Mouse (Mus musculus) telencephalon, adult 2 months (tissue): ENCODE measurements around the gene Cd34.

Source experiments
- DNase-seq: peaks from one replicate; pipeline ENCODE4 v3.0.0-alpha.2; 2011; ENCODE audit warnings: low read depth, low spot score

Cd34 gene

DNA sequence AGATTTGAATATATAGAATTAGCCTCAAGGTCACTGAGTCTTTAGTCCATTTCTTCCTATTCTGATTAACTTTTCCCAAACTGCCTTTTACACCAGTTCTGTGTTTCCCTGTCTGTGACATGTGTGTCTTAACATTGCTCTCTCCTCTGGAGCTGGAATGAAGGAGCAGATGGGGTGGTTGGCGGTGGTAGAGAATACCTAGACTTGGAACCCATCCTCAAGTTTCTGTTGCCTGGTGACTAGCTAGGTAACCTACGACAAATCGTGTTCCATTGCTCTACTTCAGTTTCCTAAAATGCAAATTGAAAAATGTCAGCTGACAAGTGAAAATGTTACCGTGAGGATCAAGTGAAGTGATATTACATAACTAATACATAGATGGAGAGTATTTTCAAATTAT, 33.4 kb downstream of the Cd34 start:
- peak; percentile 76 for DNase-seq

DNA sequence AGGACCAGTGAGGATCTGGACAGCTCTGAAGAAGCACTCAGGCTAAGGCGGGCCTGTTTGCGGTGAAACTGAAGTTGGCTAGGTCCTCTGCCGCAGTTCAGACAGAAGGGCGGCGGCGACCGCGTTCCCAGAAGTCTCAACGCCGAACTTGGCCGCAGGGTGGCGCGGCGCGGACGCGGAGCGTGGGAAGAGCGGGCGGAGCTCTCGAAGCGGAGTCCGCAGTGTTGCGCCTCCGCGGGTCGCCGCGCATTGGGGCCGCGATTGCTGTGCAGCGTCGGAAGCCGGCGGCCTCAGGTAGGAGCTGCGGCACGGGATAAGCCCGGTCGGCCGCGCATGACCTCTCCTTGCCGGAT, 37.5 kb downstream of the Cd34 start:
- peak; percentile 84 for DNase-seq

DNA sequence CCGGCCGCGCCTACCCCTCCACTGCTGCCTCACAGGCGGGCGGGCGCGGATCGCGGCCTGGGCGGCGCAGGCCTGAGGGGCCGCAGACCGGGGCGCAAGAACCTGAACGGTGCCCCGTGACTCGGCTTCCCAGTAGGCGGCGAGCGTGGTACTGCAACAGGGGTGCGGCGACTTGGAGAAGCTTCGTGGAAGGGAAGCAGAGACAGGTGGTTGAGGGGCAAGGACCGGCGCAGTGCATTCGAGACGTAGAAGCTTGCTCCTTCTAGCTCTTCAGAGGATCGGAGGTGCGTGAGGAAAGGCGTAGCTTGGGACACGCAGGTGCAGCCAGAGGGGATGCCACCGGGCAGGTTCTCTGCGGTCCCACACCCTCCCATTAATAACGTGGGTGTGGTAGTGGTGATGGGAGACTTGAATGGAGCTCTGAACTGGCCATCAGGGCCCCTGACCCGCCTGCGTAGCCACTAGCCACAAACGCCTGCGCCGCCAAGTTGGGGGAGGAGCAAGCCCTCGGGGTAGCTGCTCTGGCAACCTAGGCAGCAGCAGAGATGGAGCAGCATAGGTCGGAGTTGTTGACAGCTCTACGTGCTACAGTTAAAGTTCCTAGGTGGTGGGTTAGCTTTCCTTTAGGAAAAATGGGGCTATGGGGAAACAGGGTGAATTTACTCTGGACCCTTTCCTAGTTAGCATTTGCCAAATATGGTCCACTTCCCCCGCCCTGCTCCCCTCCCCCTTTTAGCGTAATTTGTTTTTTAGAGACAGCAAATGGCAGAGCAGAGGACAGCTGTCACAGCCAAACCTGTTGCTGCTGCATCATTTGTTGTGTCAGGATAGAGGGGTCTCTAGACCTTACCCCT, 38.1 kb downstream of the Cd34 start:
- peak; percentile 61 for DNase-seq

DNA sequence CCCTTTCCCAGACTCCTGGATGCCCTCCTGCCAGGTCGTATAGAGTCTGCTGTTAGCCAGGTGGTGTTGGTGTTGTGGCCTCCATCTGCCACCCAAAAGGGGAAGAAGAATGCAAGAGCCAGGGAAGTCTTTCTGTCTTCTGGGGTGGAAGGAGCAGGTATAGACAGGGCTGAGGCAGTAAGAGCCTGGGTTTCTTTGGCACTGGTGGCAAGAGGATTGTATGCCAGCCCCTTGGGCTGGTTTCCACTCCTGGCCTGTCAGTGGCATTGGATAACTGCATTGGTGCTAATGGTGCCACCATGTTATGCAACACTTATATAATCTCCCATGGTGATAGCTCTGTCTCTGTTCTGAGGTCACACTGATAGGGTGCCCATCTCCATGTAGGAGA, 38.7 kb downstream of the Cd34 start:
- DNase-seq, result peak; percentile 38

DNA sequence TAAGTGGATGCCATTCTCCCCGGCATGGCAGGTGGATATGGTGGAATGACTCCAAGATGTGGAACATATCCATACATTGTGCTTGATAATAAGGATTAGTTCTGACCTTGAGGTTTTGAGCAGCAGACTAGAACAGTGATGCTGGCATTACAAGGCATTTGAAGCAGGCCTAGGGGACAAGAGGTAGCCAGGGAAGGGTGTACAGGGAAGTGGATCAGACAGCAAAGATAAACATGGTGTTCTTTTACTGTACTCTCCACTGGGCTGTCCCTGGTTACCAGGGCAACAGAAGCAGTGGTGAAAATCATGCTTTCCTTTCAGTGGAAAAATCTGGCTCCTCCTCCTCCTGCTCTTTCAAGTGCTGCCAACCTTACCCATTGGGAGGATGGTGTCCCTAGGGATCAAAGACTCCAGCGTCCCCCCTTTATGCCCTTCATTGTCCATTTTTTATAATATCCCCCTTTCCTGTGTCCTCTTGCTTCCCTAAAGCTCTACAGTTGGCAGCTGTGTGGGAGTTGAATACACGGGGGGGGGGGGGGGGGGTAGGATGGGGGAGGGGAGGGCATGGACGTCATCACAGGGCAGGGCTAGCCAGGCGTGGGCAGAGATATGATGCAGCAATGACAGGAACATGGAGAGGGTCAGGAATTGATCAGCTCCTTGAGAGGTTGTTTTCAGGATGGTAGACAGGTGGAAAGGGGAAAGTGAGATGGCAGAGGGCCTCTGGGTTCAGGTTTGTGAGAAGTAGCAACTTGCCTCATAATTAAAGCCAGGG, 39.5 kb downstream of the Cd34 start:
- peak; percentile 81 for DNase-seq

DNA sequence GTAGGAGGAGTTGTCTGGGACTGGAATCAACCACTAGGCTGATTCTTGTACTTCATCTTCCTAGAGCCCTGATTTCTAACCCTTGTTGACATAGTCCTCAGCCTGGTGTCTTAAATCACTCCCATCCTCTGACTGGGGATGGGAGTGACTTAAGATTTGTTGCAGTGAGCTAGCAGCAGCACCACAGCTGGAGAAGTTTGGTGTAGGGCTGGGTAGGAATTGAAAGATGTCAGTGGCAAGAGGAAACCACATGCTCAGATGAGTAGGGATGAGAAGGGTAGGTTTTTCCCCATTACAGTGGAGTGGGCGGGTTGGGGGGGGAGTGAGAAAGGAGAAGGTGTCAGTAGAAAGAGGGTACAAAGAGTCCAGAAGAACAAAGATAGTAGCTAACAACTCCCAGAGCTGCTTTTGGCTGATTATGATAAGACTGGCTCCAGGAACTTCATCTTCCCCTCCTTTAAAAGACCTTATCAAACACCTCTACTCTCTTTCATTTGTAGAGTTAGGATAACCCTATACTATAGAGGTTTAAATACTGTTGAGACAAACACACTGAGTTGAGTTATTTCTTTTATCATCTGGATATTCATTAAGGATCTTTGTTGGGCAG, 42.3 kb downstream of the Cd34 start:
- peak; percentile 22 for DNase-seq

DNA sequence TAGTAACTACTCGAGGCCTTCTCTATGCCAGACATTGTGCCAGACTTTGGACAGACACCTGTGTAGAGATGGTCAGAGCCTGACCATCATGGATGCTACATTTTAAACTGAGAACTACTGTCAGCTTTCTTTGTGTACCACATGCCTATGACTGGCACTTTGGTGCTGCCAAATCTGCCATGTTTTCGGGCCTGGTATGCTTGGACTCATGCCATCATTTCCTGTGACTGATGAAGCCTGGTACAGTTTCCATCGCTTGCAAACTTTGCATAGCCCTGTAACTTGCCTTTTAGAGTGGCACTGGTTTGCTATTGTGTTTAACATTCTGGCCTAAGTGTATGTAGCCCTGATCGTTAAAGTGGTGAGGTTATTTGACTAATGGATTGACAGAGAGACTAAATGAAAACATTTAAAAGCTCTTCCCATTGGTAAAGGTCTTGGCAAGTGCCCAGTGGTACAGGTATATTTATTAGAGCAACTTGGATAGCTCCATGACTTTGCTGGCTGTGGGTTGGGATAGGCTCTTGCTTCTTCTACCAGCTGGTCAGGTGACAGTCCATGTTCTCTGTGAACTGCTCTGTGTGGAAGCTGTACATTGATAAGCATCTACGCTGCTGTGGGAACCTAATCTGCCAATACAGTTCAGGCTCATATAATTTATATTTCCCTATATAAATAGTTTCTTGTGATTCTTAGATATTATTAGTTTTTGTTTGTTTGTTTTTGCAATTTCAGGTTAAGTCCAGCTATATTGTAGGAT, 44.5 kb downstream of the Cd34 start:
- no peak for DNase-seq

DNA sequence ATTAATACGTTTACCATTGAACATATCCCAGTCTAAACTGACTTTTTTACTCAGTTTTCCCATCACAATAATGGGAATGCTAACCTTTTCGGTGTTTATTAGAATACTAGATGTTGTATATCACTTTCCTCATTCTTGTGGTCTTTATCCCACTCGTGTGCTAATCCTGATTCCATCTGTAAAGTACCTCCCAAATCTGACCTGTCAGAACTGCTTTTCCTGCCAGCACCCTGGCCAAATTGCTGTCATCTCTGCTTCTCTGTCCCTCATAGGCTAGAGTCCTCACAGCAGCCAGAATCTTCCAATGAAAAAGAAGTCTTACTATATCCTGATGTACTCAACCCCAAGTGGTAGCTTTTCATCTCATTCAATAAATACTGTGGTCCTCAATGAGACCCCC, 46.3 kb downstream of the Cd34 start:
- no peak for DNase-seq

DNA sequence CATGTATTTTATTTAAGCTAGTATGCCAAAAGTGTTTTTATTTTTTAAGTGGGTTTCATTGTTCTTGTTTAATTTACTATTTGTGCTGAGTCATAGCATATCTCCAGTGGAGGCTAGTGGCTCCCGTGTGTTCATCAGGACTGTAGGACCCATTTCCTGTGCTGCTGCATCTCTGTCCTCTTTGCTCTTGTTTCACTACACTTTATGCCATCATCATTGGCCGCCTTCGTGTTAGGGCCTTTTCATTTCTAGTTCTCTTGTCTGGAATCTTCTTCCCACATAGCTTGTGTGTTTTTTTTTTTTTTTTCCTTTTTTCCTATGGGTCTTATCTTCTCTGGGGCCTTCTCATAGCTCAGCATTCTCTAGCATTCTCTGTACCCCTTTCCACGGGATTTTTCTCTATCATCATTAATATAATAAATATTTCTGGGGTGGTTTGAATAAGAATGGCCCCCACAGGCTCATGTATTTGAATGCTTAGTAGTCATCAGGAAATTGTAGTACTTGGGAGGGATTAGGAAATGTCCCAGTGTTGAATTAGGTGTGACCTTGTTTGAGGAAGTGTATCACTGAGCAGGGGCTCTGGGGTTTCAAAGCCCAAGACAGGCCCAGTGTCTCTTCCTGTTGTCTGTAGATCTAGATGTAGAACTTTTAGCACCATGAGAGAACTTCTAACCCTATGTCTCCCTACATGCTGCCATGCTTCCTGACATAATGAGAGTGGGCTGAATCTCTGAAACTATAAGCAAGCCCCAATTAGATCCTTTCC, 47.0 kb downstream of the Cd34 start:
- no peak for DNase-seq

DNA sequence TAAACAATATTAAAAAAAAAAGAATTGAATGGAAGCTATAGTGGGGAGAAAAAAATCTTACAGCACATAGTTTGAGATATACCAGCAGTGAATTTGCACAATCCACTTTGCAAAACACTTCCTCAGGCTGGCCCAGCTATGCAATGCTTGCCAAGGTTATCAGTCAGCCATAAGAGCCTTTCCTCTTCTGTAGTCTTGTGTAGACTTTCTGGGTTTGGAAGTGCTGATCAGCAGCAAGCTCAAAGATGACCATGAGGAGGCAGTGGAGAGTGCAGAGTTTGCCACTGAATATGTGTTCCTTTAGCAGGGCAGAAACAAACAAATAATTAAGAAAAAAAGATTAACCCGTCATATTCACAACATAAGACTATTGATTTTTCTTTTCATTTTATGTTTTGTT, 50.4 kb downstream of the Cd34 start:
- no peak for DNase-seq

DNA sequence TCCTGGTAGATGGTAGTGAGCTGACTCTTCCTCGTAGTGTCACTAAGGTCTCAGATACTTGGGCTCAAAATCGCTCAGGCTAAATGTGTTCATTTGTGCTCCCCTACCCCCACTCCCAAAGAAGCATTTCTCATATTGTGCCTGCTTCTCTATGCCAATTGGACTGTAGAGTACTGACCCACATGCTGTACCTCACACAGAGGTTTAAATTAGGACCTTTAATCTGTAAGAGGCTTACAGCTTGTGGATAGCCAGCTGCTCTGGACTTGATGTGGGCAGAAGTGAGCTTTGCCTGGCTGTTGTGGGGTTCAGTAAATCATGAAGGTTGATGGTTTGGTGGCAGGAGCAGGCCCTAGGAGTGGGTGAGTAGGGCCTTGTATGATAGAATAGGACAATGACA, 52.4 kb downstream of the Cd34 start:
- no peak for DNase-seq

DNA sequence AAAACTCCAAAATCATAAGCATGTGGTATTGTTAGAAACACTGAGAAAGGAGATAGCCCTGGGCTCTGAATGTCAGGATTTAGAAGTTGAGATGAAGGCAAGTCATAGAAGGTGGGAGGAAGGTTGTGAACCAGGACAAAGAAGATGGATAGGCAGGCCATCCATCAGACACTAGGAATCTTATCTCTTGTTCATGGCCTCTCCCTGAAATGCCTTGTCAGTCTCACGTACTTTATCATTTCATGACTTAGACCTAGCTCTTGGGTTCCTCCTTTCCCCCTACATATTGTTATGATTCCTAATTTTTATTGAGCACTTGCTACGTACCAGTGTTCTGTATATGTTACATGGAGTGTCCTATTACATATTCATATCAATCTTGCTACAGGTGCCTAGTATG, 53.0 kb downstream of the Cd34 start:
- DNase-seq, result no peak

DNA sequence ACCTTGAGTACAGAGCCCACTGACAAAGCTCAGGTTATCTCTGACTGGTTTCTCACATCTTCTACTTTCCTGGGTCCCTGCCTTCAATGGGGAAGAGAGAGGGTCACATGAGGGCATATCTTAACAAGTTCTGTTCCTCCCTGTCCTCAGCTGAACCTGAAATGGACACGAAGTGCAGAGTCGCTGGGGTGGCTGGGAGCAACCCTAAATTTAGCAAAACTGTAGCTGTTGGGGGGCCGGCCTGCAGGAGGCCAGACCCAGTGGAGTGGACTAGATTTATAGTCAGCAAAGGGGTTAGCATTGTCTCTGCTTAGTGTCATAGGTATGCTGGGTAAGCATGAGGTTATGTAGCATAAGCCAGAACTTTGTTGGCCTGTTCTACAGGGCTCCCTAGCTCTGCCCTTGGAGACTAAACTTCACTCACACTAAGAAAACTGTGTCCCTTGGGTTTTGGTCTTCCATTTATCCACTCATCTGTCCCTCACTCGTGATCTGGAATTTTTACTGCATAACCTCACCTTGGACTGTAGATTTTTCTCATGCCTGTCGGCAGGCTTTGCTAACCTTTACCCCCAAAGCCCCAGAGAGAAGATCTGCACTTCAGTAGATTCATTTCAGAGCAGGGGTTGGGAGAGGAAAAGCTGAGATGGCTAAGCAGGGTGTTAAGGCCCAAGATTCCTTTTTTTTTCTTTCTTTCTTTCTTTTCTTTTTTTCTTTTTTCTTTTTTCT, 54.1 kb downstream of the Cd34 start:
- no peak for DNase-seq

DNA sequence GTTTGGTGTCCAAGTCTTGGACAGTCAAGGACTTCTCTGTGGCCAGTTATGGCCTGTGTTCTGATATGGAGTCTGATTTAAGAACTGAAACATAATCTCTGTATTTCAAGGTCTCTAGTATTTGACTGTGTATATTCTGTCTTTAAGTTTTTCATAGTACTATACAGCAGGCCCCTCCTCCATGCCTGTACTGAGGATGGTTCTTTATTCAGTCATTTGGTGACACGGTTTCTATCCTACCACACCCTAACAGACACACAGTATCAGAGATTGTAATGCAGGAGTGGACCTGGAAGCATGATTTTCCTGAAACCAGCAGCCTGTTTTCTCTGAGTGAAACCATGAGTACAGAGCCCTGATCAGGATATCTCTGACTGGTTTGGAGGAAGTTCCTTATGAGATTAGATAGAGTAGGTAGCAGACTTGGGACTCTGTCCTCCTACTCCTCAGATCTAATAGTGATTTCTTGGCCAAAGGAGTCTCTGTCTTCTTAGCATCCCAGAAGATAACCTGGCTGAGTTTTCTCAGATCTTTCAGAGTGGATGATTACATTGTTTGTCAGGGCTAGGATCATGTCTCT, 54.9 kb downstream of the Cd34 start:
- no peak for DNase-seq

DNA sequence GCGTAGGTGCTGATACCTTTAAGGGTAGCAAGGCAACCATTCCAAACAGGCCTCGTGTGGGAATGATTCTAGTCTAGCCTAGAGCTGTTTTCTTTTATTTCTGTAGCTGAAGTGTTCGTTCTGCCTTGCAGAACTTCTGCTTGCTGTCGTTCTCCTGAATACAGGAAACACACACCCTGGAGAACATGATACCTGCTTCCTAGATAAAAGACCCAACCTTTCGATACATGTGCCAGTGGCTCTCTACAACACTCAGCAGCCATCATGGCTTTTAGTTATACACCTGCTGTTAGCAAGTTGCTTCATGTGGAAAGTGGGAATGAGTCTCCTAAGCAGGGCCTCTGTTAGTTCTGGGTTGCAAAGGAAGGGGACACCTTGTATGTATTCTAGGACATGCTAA, 55.6 kb downstream of the Cd34 start:
- DNase-seq, result no peak

DNA sequence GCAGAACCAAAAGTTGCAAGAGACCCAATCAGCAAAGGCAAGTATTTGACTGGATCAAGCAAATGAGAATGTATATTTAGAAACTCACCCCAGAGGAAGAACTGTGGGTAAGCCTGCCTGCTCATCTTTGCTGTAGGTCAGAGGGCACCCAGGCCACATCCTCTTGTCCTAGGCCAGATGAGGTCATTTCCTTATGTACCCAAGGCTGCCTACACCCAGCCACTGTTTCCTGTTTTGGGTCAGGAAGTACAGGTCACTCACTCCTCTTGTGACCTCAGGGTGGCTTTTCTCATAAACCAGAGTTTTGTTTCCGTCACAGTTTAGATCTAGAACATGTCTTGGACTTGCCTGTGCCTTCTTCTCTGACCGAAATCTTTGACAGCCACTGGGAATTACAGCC, 56.6 kb downstream of the Cd34 start:
- no peak for DNase-seq

DNA sequence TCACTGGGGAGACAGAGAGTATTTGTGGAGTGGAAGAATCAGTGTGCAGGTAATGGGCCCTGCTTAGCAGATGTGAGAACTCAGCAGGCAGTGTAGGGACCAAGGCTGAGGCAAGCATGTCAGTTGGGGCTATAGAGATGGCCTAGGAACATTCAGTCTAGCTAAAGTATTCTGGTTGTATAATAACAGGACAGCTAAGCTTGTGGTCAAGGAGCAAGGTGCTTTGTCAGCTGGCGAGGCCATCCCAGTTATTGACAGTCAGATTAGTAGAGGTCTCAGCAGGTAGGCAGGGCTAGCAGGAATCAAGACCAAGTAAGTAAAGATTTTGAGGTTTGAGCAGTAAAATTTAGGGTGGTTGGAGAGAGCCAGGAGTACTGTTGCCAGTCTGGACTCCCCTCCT, 59.8 kb downstream of the Cd34 start:
- DNase-seq, result no peak

DNA sequence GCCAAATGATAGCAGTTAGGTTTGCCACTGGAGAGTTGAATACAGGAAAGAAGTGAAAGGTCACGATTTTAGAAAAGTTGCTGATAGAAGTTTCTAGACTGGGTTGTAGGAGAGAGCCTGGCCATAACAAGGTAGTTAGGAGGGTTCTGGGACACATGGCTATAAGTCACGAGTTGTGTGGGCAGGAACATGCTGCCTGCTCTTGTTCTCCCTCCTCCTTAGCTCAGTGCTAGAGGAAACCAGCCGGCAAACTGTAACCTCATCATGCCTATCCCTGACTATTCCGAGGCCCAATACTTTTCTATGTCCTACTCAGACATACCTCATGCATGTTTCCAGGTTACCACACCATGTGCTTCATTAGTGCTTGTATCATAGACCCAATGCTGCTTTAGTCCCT, 64.7 kb downstream of the Cd34 start:
- DNase-seq, result peak; percentile 41

DNA sequence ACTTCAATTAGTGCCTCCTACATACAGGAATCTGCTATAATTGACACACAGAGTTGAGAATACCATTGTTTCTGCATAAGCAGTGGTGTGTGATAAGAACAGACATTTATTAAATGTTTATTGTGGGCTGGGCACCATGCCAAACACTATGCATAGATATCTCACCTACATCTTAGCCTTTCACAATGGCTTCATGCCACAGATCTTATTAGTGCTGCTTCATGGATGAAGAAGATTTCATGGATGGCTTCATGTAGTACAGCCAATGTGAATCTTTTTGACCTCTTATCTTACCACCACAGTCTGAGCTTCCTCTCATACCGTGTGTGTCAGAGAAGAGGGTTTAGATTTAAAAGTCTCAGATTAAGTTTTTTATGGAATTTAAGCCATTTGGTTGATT, 65.6 kb downstream of the Cd34 start:
- DNase-seq, result no peak

DNA sequence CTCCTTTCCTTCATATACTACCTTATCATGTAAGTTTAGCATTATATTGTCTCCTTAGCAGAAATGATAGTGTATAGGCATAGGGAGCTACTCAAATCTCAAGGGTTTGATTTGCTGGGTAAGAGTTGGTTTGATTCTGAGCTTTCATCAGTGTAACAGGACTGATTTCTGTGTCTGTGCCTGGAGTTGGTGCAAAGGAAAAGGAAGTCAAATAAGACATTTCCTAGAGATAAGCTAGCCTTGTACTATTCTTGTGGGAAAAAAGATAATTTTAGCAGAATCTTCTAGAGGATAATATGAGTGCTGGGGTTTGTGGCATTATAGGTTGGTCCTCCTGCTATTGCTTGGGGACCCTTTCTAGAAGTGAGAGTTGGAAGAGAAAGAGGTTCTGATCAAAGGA, 67.6 kb downstream of the Cd34 start:
- no peak for DNase-seq
